12 mouse cellular contexts compared by ENCODE assay signal in genomic region chr7:100466781-100467510, GRCm38 (mm10). TPM values are rescaled to one million over a fixed set of nuclear protein-coding genes. Genes with fewer than 3 reads are reported as not detected.
DNase-seq lines count a peak whose midpoint lies in the region; ATAC-seq and TF ChIP-seq lines count a peak whose summit lies in the region.
"Had no signal": no experiment of that assay in that cellular context is flagged by ENCODE, and none has a peak within 500 bp of the region (broad histone marks: within the 10 kb centered on the region; RNA-seq: fewer than 3 reads in every experiment).

No protein-coding gene starts in this region.

- WGBS in lung, embryonic 15.5 days = 80% methylated on average over 11 of the region's 11 CpGs
- 48% methylated on average over 11 of the region's 11 CpGs for WGBS in liver, embryonic 11.5 days
- WGBS in stomach, embryonic 15.5 days = 71% methylated on average over 11 of the region's 11 CpGs

- no peak overlapping the region for H3K9ac ChIP-seq in lung, embryonic 15.5 days
- peak overlapping the region; percentile 71 for H3K9ac ChIP-seq in liver, embryonic 11.5 days (ENCODE audit: low read depth, low read length)
- no peak overlapping the region for H3K9ac ChIP-seq in stomach, embryonic 15.5 days

- H3K27ac ChIP-seq in gastrocnemius, adult 2 months = peak overlapping the region; percentile 97
- H3K27ac ChIP-seq in lung, embryonic 15.5 days = no peak overlapping the region
- peak overlapping the region; percentile 99 for H3K27ac ChIP-seq in liver, embryonic 11.5 days (ENCODE audit: low read depth, low read length)
- H3K27ac ChIP-seq in stomach, embryonic 15.5 days = peak overlapping the region; percentile 78

- no peaks in the 10 kb centered on the region for H3K9me3 ChIP-seq in lung, embryonic 15.5 days
- H3K9me3 ChIP-seq in liver, embryonic 11.5 days (ENCODE audit: control insufficient read depth, low read length) = no peaks in the 10 kb centered on the region
- H3K9me3 ChIP-seq in stomach, embryonic 15.5 days = no peaks in the 10 kb centered on the region

- ATAC-seq in lung, embryonic 15.5 days (ENCODE audit: borderline replicate concordance, extremely low read depth, low FRiP score, low TSS enrichment) = peak; percentile 65; the same call in 1 of the 2 replicates
- ATAC-seq in liver, embryonic 11.5 days (replicated peaks; ENCODE audit: low FRiP score) = peak; percentile 97
- peak; percentile 94 for ATAC-seq in stomach, embryonic 15.5 days (ENCODE audit: insufficient read depth, low FRiP score, low read depth)

- H3K4me3 ChIP-seq in gastrocnemius, adult 2 months = no peak overlapping the region
- no peak overlapping the region for H3K4me3 ChIP-seq in lung, embryonic 15.5 days
- peak overlapping the region; percentile 45 for H3K4me3 ChIP-seq in liver, embryonic 11.5 days (ENCODE audit: low read depth, low read length)
- no peak overlapping the region for H3K4me3 ChIP-seq in stomach, embryonic 15.5 days (replicated peaks)

- H3K36me3 ChIP-seq in lung, embryonic 15.5 days = no peaks in the 10 kb centered on the region
- H3K36me3 ChIP-seq in liver, embryonic 11.5 days (ENCODE audit: control insufficient read depth, insufficient read depth, low read length) = peaks cover 2% of the 10 kb centered on the region
- H3K36me3 ChIP-seq in stomach, embryonic 15.5 days = no peaks in the 10 kb centered on the region

- no peak overlapping the region for H3K4me2 ChIP-seq in lung, embryonic 15.5 days
- peak overlapping the region; percentile 75 for H3K4me2 ChIP-seq in liver, embryonic 11.5 days
- H3K4me2 ChIP-seq in stomach, embryonic 15.5 days = no peak overlapping the region

- intact Hi-C loops in gastrocnemius, adult 2 months (cut with DNase I) = loop anchor here (5.0 kb wide), 1 partner anchor 35 kb away; no protein-coding TSS in a partner anchor

- peaks cover 17% of the 10 kb centered on the region for H3K4me1 ChIP-seq in lung, embryonic 15.5 days
- peaks cover 59% of the 10 kb centered on the region for H3K4me1 ChIP-seq in liver, embryonic 11.5 days (replicated peaks; ENCODE audit: control insufficient read depth, insufficient read depth, low read length)
- peaks cover 21% of the 10 kb centered on the region for H3K4me1 ChIP-seq in stomach, embryonic 15.5 days

- no peak for DNase-seq in gastrocnemius, adult 2 months
- no peak for DNase-seq in gastrocnemius, adult 18-20 months (ENCODE audit: low spot score)
- no peak for DNase-seq in lung, adult 18-20 months
- peak; percentile 73 for DNase-seq in liver, embryonic 11.5 days (ENCODE audit: low spot score)
- DNase-seq in natural killer cell, adult 2 months (ENCODE audit: low spot score in 2 of 2) = no peak
- DNase-seq in right cerebral cortex, postnatal 10 days (ENCODE audit: low spot score in 2 of 2) = no peak
- DNase-seq: cerebellum, postnatal 36 days; right cerebral cortex, postnatal 4 days had no signal

- no peak for TF ChIP-seq CTCF in gastrocnemius, adult 2 months (IDR thresholded peaks at IDR 0.05)

- H3K27me3 ChIP-seq in lung, embryonic 15.5 days = no peaks in the 10 kb centered on the region
- H3K27me3 ChIP-seq in liver, embryonic 11.5 days (replicated peaks; ENCODE audit: control insufficient read depth, insufficient read depth, low read length) = no peaks in the 10 kb centered on the region
- H3K27me3 ChIP-seq in stomach, embryonic 15.5 days (replicated peaks) = no peaks in the 10 kb centered on the region

RNA-seq across cellular contexts. Expression of gene Ucp3, which starts 5.8 kb away (rescaled TPM):
- total RNA-seq in gastrocnemius, adult 2 months (2021) = 100 to 1,000 TPM; 141 to 174 TPM
- 100 to 1,000 TPM in 1 of 2 experiments, 10 to 100 TPM in 1; 94.4 to 203 TPM for total RNA-seq in gastrocnemius, adult 18-20 months (2021)
- polyA plus RNA-seq in lung, embryonic 15.5 days (2015; fragmentation: Nextera tagmentation; extraction: Ambion mirVana) = 0.06 TPM in 1 of 2 replicates, not detected in the other
- not detected in 2 replicates for polyA plus RNA-seq in liver, embryonic 11.5 days (2014; fragmentation: Nextera tagmentation; extraction: Ambion mirVana)
- 0.05 TPM in 2 replicates for polyA plus RNA-seq in stomach, embryonic 15.5 days (2015; fragmentation: Nextera tagmentation; extraction: Ambion mirVana)
- polyA plus RNA-seq: C2C12; intestine, embryonic 14.5 days had no signal

RNA-seq across cellular contexts. Expression of gene Ucp2, which starts 26.2 kb away (rescaled TPM):
- total RNA-seq in gastrocnemius, adult 2 months (2021) = 10 to 100 TPM; 17.4 to 27.2 TPM
- total RNA-seq in gastrocnemius, adult 18-20 months (2021) = 10 to 100 TPM; 16.6 to 17.4 TPM
- 246 and 279 TPM in 2 replicates for polyA plus RNA-seq in lung, embryonic 15.5 days (2015; fragmentation: Nextera tagmentation; extraction: Ambion mirVana)
- polyA plus RNA-seq in liver, embryonic 11.5 days (2014; fragmentation: Nextera tagmentation; extraction: Ambion mirVana) = 487 and 491 TPM in 2 replicates
- polyA plus RNA-seq in stomach, embryonic 15.5 days (2015; fragmentation: Nextera tagmentation; extraction: Ambion mirVana) = 308 and 326 TPM in 2 replicates

RNA-seq across cellular contexts. Expression of gene Dnajb13, which starts 47.8 kb away (rescaled TPM):
- total RNA-seq in gastrocnemius, adult 2 months (2021) = not detected
- not detected for total RNA-seq in gastrocnemius, adult 18-20 months (2021)
- polyA plus RNA-seq in lung, embryonic 15.5 days (2015; fragmentation: Nextera tagmentation; extraction: Ambion mirVana) = 4.1 and 4.2 TPM in 2 replicates
- 1.2 and 1.6 TPM in 2 replicates for polyA plus RNA-seq in liver, embryonic 11.5 days (2014; fragmentation: Nextera tagmentation; extraction: Ambion mirVana)
- 0.52 and 0.74 TPM in 2 replicates for polyA plus RNA-seq in stomach, embryonic 15.5 days (2015; fragmentation: Nextera tagmentation; extraction: Ambion mirVana)
